Mouse (Mus musculus): ENCODE results near the gene Agap3. TPM values are rescaled to one million over a fixed set of nuclear protein-coding genes. Genes with fewer than 3 reads are reported as not detected.
A peak's percentile ranks its signal among the peaks of the same experiment; 100 is the strongest.

Agap3 gene
- polyA plus RNA-seq, 1 experiment = 59.4 TPM

GRCm38 (mm10) chr5:24433993-24434392 lies 18.0 kb upstream of the Agap3 start:
- 92% methylated on average over 8 of the region's 8 CpGs for WGBS
- TF ChIP-seq POLR2A (IDR thresholded peaks at IDR 0.05; ENCODE audit: low read depth, low read length) = no peak
- TF ChIP-seq CTCF (IDR thresholded peaks at IDR 0.05; ENCODE audit: extremely low read depth, insufficient read length, insufficient replicate concordance, low read depth, low read length) = no peak
- Histone ChIP-seq H3K27ac (ENCODE audit: insufficient read depth, low read depth, low read length) (no peak overlapping the region), H3K4me1 (ENCODE audit: control insufficient read depth, insufficient read depth, insufficient read length, low read length) (peaks cover 4% of the 10 kb centered on the region; the same call in 1 of the 2 replicates), H3K27me3 (ENCODE audit: control insufficient read depth, insufficient read depth, low read length) (no peaks in the 10 kb centered on the region), H3K36me3 (ENCODE audit: control insufficient read depth, insufficient read depth, low read length) (peaks cover 84% of the 10 kb centered on the region), H3K4me3 (ENCODE audit: low read depth, low read length) (no peak overlapping the region)

- Histone ChIP-seq H3K27me3 (ENCODE audit: control insufficient read depth, insufficient read depth, low read length) (no peaks in the 10 kb centered on the region), H3K36me3 (ENCODE audit: control insufficient read depth, insufficient read depth, low read length) (peaks cover 56% of the 10 kb centered on the region), H3K27ac (ENCODE audit: insufficient read depth, low read depth, low read length) (no peak overlapping the region), H3K4me3 (ENCODE audit: low read depth, low read length) (no peak overlapping the region), H3K4me1 (ENCODE audit: control insufficient read depth, insufficient read depth, insufficient read length, low read length) (peaks cover 15% of the 10 kb centered on the region)
- TF ChIP-seq CTCF (IDR thresholded peaks at IDR 0.05; ENCODE audit: extremely low read depth, insufficient read length, insufficient replicate concordance, low read depth, low read length) (no peak), POLR2A (IDR thresholded peaks at IDR 0.05; ENCODE audit: low read depth, low read length) (no peak)
- 91% methylated on average over 8 of the region's 8 CpGs for WGBS
Measured at GRCm38 (mm10) chr5:24441187-24441586, 10.8 kb upstream of the Agap3 start.

- H3K36me3 ChIP-seq (ENCODE audit: control insufficient read depth, insufficient read depth, low read length) = peaks cover 48% of the 10 kb centered on the region
- 68% methylated on average over 9 of the region's 9 CpGs for WGBS
- H3K4me3 ChIP-seq (ENCODE audit: low read depth, low read length) = no peak overlapping the region
- TF ChIP-seq POLR2A (IDR thresholded peaks at IDR 0.05; ENCODE audit: low read depth, low read length) = no peak
- TF ChIP-seq CTCF (IDR thresholded peaks at IDR 0.05; ENCODE audit: extremely low read depth, insufficient read length, insufficient replicate concordance, low read depth, low read length) = no peak
- H3K27ac ChIP-seq (ENCODE audit: insufficient read depth, low read depth, low read length) = no peak overlapping the region
- peaks cover 19% of the 10 kb centered on the region for H3K4me1 ChIP-seq (ENCODE audit: control insufficient read depth, insufficient read depth, insufficient read length, low read length)
- no peaks in the 10 kb centered on the region for H3K27me3 ChIP-seq (ENCODE audit: control insufficient read depth, insufficient read depth, low read length)
Measured at GRCm38 (mm10) chr5:24442029-24442428, 9.9 kb upstream of the Agap3 start.

GRCm38 (mm10) chr5:24443204-24443603 lies 8.8 kb upstream of the Agap3 start:
- Histone ChIP-seq H3K27ac (ENCODE audit: insufficient read depth, low read depth, low read length) (no peak overlapping the region), H3K27me3 (ENCODE audit: control insufficient read depth, insufficient read depth, low read length) (no peaks in the 10 kb centered on the region), H3K4me3 (ENCODE audit: low read depth, low read length) (no peak overlapping the region), H3K4me1 (ENCODE audit: control insufficient read depth, insufficient read depth, insufficient read length, low read length) (peaks cover 23% of the 10 kb centered on the region), H3K36me3 (ENCODE audit: control insufficient read depth, insufficient read depth, low read length) (peaks cover 43% of the 10 kb centered on the region)
- 84% methylated on average over 7 of the region's 7 CpGs for WGBS
- TF ChIP-seq CTCF (IDR thresholded peaks at IDR 0.05; ENCODE audit: extremely low read depth, insufficient read length, insufficient replicate concordance, low read depth, low read length) = no peak
- TF ChIP-seq POLR2A (IDR thresholded peaks at IDR 0.05; ENCODE audit: low read depth, low read length) = no peak

GRCm38 (mm10) chr5:24443927-24444326 lies 8.1 kb upstream of the Agap3 start:
- TF ChIP-seq CTCF (IDR thresholded peaks at IDR 0.05; ENCODE audit: extremely low read depth, insufficient read length, insufficient replicate concordance, low read depth, low read length) (no peak), POLR2A (IDR thresholded peaks at IDR 0.05; ENCODE audit: low read depth, low read length) (no peak)
- peaks cover 37% of the 10 kb centered on the region for H3K36me3 ChIP-seq (ENCODE audit: control insufficient read depth, insufficient read depth, low read length)
- peaks cover 23% of the 10 kb centered on the region for H3K4me1 ChIP-seq (ENCODE audit: control insufficient read depth, insufficient read depth, insufficient read length, low read length)
- 84% methylated on average over 12 of the region's 12 CpGs for WGBS
- no peaks in the 10 kb centered on the region for H3K27me3 ChIP-seq (ENCODE audit: control insufficient read depth, insufficient read depth, low read length)
- H3K4me3 ChIP-seq (ENCODE audit: low read depth, low read length) = peak overlapping the region; percentile 97
- peak overlapping the region; percentile 72; the same call in 1 of the 2 replicates for H3K27ac ChIP-seq (ENCODE audit: insufficient read depth, low read depth, low read length)

- peak within 1 kb of the TSS; percentile 72 for H3K27ac ChIP-seq (ENCODE audit: insufficient read depth, low read depth, low read length)
- H3K4me3 ChIP-seq (ENCODE audit: low read depth, low read length) = peak within 1 kb of the TSS; percentile 97
- TF ChIP-seq POLR2A (IDR thresholded peaks at IDR 0.05; ENCODE audit: low read depth, low read length) (peak; percentile 74), CTCF (IDR thresholded peaks at IDR 0.05; ENCODE audit: extremely low read depth, insufficient read length, insufficient replicate concordance, low read depth, low read length) (no peak)
- WGBS = 1% methylated on average over 60 of the region's 60 CpGs
- H3K27me3 ChIP-seq (ENCODE audit: control insufficient read depth, insufficient read depth, low read length) = no peaks in the 10 kb centered on the region
- peaks cover 23% of the 10 kb centered on the region for H3K4me1 ChIP-seq (ENCODE audit: control insufficient read depth, insufficient read depth, insufficient read length, low read length)
- H3K36me3 ChIP-seq (ENCODE audit: control insufficient read depth, insufficient read depth, low read length) = peaks cover 27% of the 10 kb centered on the region
Measured at GRCm38 (mm10) chr5:24444746-24445427, 7.1 kb upstream of the Agap3 start, which contains the start of gene Fastk. Fastk (minus strand) TSS chr5:24445287.

GRCm38 (mm10) chr5:24445428-24446080 lies 6.4 kb upstream of the Agap3 start:
- H3K4me1 ChIP-seq (ENCODE audit: control insufficient read depth, insufficient read depth, insufficient read length, low read length) = peaks cover 23% of the 10 kb centered on the region
- peak overlapping the region; percentile 97 for H3K4me3 ChIP-seq (ENCODE audit: low read depth, low read length)
- H3K27ac ChIP-seq (ENCODE audit: insufficient read depth, low read depth, low read length) = peak overlapping the region; percentile 69
- H3K27me3 ChIP-seq (ENCODE audit: control insufficient read depth, insufficient read depth, low read length) = no peaks in the 10 kb centered on the region
- WGBS = 62% methylated on average over 20 of the region's 20 CpGs
- TF ChIP-seq POLR2A (IDR thresholded peaks at IDR 0.05; ENCODE audit: low read depth, low read length) = no peak
- TF ChIP-seq CTCF (IDR thresholded peaks at IDR 0.05; ENCODE audit: extremely low read depth, insufficient read length, insufficient replicate concordance, low read depth, low read length) = no peak
- H3K36me3 ChIP-seq (ENCODE audit: control insufficient read depth, insufficient read depth, low read length) = peaks cover 20% of the 10 kb centered on the region

Measured in small intestine, adult 2 months (tissue).